ENCODE assay signal across 27 mouse cellular contexts in the genomic region with DNA sequence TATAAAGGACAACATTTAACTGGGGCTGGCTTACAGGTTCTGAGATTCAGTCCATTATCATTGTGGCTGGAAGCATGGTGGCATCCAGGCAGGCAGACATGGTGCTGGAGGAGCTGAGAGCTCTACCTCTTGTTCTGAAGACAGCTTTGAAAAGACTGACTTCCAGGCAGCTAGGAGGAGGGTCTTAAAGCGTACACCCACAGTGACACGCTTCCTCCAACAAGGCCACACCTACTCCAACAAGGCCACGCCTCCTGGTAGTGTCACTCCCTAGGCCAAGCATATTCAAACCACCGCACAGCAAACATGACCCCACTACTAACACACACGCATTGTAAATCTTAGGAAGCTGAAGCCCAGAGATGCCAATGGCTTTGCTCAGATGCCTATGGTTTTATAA.
A peak's percentile ranks its signal among the peaks of the same experiment; 100 is the strongest.
DNase-seq lines count a peak whose midpoint lies in the region; ATAC-seq and TF ChIP-seq lines count a peak whose summit lies in the region.
"Had no signal": no experiment of that assay in that cellular context is flagged by ENCODE, and none has a peak within 500 bp of the region (broad histone marks: within the 10 kb centered on the region; RNA-seq: fewer than 3 reads in every experiment).

No protein-coding gene starts in this region.

- H3K4me1 ChIP-seq in cerebellum, adult 2 months (ENCODE audit: control insufficient read depth, insufficient read depth, low read length), result no peaks in the 10 kb centered on the region
- no peaks in the 10 kb centered on the region for H3K4me1 ChIP-seq in hindbrain, embryonic 12.5 days
- H3K4me1 ChIP-seq: forebrain, embryonic 13.5 days; hindbrain, embryonic 10.5 days; limb, embryonic 12.5 days; liver, embryonic 15.5 days had no signal

- H3K4me2 ChIP-seq in hindbrain, embryonic 12.5 days (replicated peaks), result no peak overlapping the region
- H3K4me2 ChIP-seq: forebrain, embryonic 13.5 days; heart, embryonic 11.5 days; limb, embryonic 12.5 days; liver, embryonic 15.5 days; lung, embryonic 14.5 days had no signal

- 91% methylated on average over 5 of the region's 5 CpGs for WGBS in cerebellum, adult 2 months
- 87% methylated on average over 5 of the region's 5 CpGs for WGBS in hindbrain, embryonic 12.5 days

- peak; percentile 66 for DNase-seq in heart, adult 11 months
- no peak for DNase-seq in heart, postnatal 4 days
- DNase-seq in ZHBTc4 (ENCODE audit: low read depth, low spot score), result peak; percentile 9
- DNase-seq in thymus, postnatal 14 days, result peak; percentile 20
- DNase-seq in cerebellum, adult 2 months, result no peak
- DNase-seq in spleen, postnatal 14 days (ENCODE audit: low spot score in 2 of 2), result no peak
- DNase-seq: adrenal gland, postnatal 36 days; cerebellum, adult 8-10 months; cerebellum, postnatal 36 days; gastrocnemius, postnatal 25 days; heart, adult 18-20 months; kidney, postnatal 14 days; layer of hippocampus, adult 9-11 months; lung, embryonic 14.5 days; lung, postnatal 14 days; midbrain, embryonic 14.5 days; spleen, adult 18-20 months had no signal

- no peak overlapping the region for H3K9ac ChIP-seq in hindbrain, embryonic 12.5 days
- H3K9ac ChIP-seq: forebrain, embryonic 13.5 days; limb, embryonic 12.5 days; liver, embryonic 15.5 days; lung, embryonic 14.5 days had no signal

- no peaks in the 10 kb centered on the region for H3K27me3 ChIP-seq in cerebellum, adult 2 months (ENCODE audit: control insufficient read depth, insufficient read depth, low read length)
- H3K27me3 ChIP-seq in hindbrain, embryonic 12.5 days, result no peaks in the 10 kb centered on the region
- H3K27me3 ChIP-seq: forebrain, embryonic 13.5 days; limb, embryonic 12.5 days; liver, embryonic 15.5 days had no signal

- no peak for TF ChIP-seq POLR2A in cerebellum, adult 2 months (IDR thresholded peaks at IDR 0.05; ENCODE audit: borderline replicate concordance, insufficient read depth, low read length)

- ATAC-seq in CD4-positive, CD25-positive, alpha-beta regulatory T cell, adult 4 months, result peak; percentile 35
- no peak for ATAC-seq in hindbrain, embryonic 12.5 days (ENCODE audit: low FRiP score)
- ATAC-seq: forebrain, embryonic 13.5 days; hindbrain, postnatal 0 days; intestine, postnatal 0 days had no signal

- no peaks in the 10 kb centered on the region for H3K36me3 ChIP-seq in hindbrain, embryonic 12.5 days
- H3K36me3 ChIP-seq: hindbrain, embryonic 10.5 days; limb, embryonic 12.5 days; liver, embryonic 15.5 days had no signal

- H3K27ac ChIP-seq in cerebellum, adult 2 months (ENCODE audit: insufficient read depth, low read length), result no peak overlapping the region
- no peak overlapping the region for H3K27ac ChIP-seq in hindbrain, embryonic 12.5 days
- H3K27ac ChIP-seq: forebrain, embryonic 13.5 days; hindbrain, embryonic 10.5 days; hindbrain, postnatal 0 days; limb, embryonic 12.5 days; liver, embryonic 15.5 days; stomach, postnatal 0 days had no signal

- H3K4me3 ChIP-seq in cerebellum, adult 2 months (replicated peaks; ENCODE audit: insufficient read depth, low read depth, low read length), result no peak overlapping the region
- no peak overlapping the region for H3K4me3 ChIP-seq in hindbrain, embryonic 12.5 days
- H3K4me3 ChIP-seq: forebrain, embryonic 13.5 days; hindbrain, embryonic 10.5 days; limb, embryonic 12.5 days; liver, embryonic 15.5 days had no signal

- no peaks in the 10 kb centered on the region for H3K9me3 ChIP-seq in hindbrain, embryonic 12.5 days (replicated peaks)
- H3K9me3 ChIP-seq: forebrain, embryonic 13.5 days; hindbrain, embryonic 10.5 days; limb, embryonic 12.5 days; liver, embryonic 15.5 days had no signal

- TF ChIP-seq CTCF in cerebellum, adult 2 months (IDR thresholded peaks at IDR 0.05; ENCODE audit: borderline replicate concordance, insufficient read depth, low read depth, low read length), result no peak

Comparison
In these comparisons a context has a peak if more than half of its experiments do, and no peak if none do; other contexts are left out.
1. DNase-seq: peak in heart, adult 11 months (single experiment), ZHBTc4 (single experiment) and thymus, postnatal 14 days (single experiment); none in heart, postnatal 4 days (single experiment), cerebellum, adult 2 months (0 of 2) and spleen, postnatal 14 days (0 of 2).